Mouse (Mus musculus) neural tube, embryonic 10.5 days (tissue): Measurements from ENCODE around the gene Snx3.
A peak's percentile ranks its signal among the peaks of the same experiment; 100 is the strongest.

Source experiments
- DNase-seq: peaks from one replicate; pipeline ENCODE4 v3.0.0-alpha.2; 2017; ENCODE audit warnings: low spot score; ENCODE audit errors: extremely low spot score

Gene Snx3

DNA sequence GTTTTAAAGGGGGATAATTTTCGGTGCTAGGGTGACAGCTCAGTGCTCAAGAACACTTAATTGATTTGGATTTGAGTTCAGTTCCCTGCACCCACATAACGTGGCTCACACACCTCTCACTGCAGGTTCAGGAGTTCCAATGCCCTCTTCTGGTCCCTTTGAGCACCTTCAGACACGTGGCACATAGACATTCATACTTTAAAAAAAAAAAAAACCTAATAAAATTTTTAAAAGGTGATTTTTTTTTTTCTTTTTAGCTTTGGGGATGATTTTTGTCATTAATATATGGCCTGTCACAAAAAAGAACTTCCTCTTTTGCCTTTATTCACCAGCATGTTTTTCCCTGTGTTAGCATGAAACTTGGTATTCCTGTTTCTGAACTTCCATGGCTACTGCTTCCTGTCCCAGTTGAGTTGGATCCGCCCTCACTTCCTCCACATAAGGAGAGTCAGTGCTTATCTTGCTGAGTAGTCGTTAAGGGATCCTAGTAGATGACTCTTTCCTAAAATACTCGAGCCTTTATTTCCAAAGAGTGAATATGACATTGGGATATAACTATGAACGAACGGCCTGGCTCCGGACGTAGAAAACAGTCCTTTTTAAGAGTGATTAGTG, 2.4 kb downstream of the Snx3 start:
- no peak for DNase-seq

- no peak for DNase-seq
Measured at GRCm38 (mm10) chr10:42510141-42510540, 8.3 kb downstream of the Snx3 start.

DNA sequence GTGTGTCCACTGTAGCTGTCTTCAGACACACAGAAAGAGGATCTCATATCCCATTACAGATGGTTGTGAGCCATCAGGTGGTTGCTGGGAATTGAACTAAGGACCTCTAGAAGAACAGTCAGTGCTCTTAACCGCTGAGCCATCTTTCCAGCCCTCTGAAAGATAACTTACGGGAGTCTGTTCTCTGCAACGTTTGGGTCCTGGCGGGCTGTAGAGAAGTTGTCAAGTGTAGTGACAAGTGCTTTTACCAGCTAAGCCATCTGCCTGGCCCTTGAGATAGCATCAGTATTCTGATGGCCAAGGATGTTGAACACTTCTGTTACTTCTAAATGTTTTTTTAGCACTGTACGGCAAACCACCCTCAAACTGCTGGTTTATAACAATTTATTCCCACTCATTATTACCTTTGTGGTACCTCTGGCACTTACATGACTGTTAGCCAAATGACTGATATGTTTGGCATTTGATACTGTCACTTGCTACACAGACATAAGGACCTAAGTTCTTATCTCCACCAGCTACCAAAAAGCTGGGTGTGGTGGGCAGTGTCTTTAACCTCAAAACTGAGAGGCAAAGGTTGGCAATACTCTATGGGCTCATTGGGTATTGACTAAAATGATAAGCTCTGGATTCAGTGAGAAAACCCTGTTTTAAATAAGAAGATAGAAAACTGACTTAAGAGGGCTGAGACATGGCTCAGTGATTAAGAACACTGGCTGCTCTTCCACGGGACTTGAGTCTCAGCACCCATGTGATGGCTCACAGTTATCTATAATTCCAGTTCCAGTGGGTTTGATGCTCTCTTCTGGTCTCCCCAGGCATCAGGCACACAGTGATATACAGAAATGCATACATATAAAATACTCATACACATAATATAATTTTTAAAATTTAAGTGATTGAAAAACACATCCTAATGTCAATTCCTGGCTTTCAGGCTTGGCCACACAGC, 9.6 kb downstream of the Snx3 start:
- no peak for DNase-seq

DNA sequence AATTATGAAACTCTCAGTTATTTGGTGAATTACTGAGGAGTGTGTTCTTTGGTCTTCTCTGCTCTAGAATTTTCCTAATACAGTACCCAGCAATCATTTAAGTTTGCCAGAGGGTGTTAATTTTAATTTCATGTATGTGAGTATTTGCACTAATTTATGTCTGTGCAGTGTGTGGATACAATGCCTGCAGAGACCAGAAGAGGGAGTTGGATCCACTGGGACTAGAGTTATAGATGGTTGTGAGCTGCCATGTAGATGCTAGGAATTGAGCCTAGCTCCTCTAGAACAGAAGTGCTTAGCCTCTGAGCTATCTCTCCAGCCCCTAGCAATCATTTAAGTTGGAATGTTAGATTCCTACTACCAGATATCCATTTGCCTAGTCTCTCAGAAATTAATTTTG, 12.3 kb downstream of the Snx3 start:
- no peak for DNase-seq

DNA sequence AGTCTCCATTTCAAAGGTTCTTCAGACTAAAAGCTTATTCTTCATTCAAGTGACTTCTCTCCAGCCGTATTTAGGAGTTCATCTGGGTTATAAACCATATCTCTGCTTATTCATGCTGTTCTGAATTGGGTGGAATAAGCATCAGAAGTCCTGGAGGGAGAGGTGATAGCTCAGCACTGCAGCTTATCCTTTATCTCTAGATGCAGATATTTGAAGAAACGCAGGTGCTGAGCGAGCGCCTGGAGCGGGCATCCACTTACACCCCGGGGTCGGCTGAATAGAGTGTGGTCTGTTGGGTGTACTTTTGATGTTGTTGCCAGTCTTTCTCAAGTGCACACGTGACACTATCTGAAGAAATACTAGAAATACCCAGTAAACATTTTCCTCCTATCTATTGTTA, 16.5 kb downstream of the Snx3 start:
- DNase-seq: no peak

GRCm38 (mm10) chr10:42521315-42521981, 19.6 kb downstream of the Snx3 start:
- DNase-seq: no peak

DNA sequence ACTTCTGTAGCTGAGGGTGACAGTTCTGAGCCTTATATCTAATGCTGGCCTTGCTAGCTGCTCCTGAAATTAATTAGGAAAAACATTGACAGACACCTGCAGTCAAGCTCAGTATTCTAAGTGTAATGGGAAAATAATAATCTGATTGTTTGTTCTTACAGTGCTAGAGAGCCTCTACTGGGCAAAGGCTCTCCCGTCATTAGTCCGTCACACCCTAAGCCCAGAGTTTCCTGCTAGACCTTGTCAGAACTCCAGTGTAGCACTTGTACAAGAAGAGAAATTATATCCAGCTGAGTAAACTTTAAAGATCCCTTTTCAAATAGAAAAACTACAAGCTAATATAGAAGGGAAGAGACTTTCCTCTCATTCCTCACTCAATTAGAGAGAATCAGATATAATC, 21.1 kb downstream of the Snx3 start:
- DNase-seq: no peak

DNA sequence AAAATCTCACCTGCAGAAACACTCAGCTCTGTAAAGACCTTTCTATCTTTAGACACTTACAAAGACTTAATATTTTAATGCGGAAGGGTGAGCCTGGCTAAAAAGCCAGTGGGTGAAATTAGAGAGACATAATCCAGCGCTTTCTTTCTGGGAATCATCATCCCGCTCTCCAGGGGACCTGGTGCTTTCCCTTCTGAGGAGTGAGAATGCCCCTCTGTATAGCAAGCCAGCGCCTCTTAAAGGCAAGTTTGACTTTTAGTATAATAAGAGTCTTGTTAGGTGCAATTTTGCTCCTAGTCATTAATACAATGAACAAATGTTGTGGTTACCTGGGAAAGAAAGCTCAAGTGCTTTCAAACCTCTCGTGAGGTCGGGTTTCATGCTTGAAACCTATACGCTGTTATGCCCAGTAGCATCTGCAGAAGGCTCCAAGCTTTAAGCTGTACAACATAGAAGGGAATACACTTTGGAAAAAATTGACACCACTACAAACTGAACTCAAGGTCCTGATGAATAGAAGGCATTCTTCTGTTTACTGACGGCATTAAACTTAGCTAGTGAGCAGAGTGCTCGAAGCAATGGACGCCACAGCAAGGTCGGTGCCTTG, 21.8 kb downstream of the Snx3 start:
- DNase-seq: no peak

DNA sequence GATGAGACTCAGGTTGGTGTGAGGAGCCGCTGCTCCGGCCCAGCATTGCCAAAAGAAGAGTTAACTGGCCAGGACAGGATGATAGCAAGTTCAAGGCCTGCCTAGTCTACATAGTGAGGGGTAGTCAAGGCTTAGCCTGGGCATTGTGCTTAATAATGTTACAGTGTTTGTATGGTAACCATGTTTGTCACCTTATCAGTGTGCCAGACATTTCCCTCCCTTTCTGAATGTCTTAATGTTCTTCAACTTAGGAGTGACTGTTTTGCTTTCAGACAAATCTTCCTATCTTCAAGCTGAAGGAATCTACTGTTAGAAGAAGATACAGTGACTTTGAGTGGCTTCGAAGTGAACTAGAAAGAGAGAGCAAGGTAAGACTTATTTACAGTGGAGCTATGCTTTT, 23.9 kb downstream of the Snx3 start:
- DNase-seq: no peak

DNA sequence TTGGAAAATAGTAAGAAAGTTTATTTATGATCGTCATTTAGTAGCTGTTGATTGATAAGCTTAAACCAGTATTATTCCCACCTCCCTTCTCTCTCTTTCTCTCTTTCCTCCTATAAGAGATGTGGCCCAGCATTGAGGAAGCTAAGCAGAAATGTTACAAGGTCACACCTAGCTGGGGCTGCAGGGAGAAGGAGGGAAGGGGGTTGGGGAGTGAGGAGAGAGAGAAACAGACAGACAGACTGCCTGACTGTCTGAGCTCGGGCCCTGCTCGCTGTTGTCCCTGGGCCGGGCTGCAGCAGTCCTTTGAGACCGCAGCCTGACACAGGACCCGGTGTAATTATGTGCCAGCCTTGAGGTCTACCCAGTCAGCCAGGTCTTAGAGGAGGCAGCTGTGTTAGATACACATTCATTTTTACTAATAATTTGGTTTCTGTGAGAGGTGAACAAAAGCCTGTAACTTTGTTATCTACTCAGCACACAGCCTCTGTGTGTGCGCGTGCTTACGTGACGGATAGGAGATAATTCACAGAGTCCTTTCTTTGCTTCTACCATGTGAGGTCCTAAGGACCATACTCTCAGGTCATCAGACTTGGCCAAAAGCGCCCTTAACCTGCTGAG, 32.1 kb downstream of the Snx3 start:
- DNase-seq: no peak

- DNase-seq: no peak
Measured at GRCm38 (mm10) chr10:42537571-42538316, 35.9 kb downstream of the Snx3 start.

DNA sequence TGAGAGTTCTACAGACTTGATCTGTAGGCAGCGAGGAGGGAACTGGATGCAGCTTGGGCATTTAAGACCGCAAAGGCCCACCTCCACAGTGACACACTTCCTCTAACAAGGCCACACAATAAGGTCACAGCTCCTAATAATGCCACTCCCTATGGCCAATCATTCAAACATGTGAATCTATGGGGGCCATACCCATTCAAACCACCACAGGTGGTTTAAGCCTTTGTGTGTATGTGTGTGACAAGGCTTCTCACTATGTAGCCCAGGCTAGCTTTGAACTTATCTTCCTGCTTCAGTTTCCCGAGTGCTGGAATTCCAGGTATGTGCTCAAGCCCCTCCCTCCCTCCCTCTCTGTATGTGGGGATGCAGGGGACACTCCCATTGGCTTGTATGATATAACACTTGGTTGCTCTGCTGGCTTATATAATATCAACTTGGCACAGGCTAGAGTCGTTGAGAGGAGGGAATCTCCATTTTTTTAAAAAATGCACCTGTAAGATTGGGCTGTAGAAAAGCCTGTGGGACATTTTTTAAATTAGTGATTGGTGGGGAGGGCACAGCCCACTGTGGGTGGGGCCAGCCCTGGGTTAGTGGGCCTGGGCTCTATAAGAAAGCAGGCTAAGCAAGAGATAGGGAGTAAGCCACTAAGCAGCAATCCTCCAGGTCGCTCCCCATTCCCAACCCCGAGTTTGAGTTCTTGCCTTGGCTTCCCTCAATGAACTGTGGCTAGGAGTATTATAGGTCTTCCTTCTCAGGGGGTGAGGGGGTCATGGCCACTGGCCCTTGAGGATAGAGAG, 44.1 kb downstream of the Snx3 start:
- DNase-seq: no peak

- no peak for DNase-seq
Measured at GRCm38 (mm10) chr10:42546507-42546906, 44.7 kb downstream of the Snx3 start.

GRCm38 (mm10) chr10:42559581-42560200, 57.9 kb downstream of the Snx3 start:
- no peak for DNase-seq

DNA sequence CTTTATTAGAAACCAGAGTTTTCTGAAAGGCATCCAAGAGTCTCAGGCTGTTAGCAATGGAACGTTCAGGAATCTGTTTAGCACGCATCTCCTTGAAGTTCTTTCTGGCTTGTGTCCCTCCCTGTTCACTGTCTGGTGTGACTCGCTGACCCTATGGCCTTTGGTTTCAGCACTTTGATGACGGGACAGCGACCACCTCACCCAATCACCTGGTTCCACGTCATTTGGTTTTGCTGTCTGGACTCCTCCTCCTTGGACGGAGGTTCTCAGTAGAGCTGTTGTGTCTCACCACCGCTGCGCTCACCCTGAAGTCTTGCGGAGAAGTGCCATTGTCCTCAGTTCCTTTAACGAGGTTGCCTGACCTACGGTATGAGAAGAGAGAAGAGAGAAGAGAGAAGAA, 60.4 kb downstream of the Snx3 start:
- peak; percentile 75 for DNase-seq

DNA sequence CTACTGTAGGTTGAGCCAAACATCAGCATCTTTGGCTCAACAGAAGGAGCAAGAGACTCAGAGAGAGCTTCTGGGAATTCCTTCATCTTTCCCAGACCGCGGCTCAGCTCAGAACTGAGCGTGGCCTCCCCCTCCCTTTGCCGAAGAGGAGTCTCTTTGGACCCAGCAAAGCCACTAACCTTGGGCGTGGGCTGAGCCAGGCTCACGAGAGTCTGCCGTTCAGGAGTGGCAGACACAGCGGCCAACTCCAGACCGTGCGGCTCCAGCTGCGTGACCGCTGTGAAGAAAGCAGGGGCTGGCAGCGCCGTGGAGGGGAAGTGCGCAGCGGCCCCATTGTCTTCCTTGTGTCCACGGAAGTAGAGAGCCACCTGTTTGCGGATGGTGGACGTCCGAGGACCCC, 70.7 kb downstream of the Snx3 start:
- DNase-seq: peak; percentile 41

DNA sequence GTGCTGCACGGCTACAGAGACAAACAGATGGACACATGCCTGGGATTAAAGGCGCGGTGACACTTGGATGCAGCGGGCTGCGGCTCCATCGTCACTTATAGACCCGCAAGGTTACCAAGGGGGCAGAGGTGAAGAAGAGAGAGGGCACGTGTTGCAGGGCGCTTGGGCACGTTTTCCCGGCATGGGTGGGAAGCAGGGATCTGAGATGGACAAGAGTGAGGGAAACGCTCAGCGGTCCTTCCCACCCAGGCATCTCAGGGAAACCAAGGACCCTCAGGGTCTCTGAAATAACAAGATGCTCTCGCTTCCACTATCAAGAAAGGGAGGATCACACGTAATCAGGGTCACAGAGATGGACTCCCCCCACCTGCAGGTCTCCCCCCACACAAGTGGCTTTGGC, 71.1 kb downstream of the Snx3 start:
- peak; percentile 40 for DNase-seq

- no peak for DNase-seq
Measured at GRCm38 (mm10) chr10:42574639-42575038, 72.8 kb downstream of the Snx3 start.

GRCm38 (mm10) chr10:42577525-42578280, 75.9 kb downstream of the Snx3 start:
- peak; percentile 56 for DNase-seq
